Mouse (Mus musculus) midbrain, embryonic 11.5 days (tissue): ENCODE results near the gene Cotl1. TPM values are rescaled to one million over a fixed set of nuclear protein-coding genes. Genes with fewer than 3 reads are reported as not detected.

ENCODE experiments used
- ATAC-seq: fragments of 200-750 bp; cut with Nextera tagmentation; 2 replicates; pipeline ENCODE4 v1.8.0; 2017; ENCODE audit warnings: moderate TSS enrichment, moderate library complexity; ENCODE audit not compliant: low FRiP score
- DNase-seq: peaks from one replicate; pipeline ENCODE4 v3.0.0; 2015; ENCODE audit warnings: low spot score; ENCODE audit errors: missing footprints
- H3K27ac ChIP-seq: fragments of 300-500 bp; sonication (generic); 2 replicates; pipeline ENCODE4 v1.5.1; 2014; ENCODE audit warnings: low read depth, low read length
- H3K27me3 ChIP-seq: fragments of 300-500 bp; sonication (generic); 2 replicates; pipeline ENCODE4 v1.6.1; 2014; ENCODE audit warnings: mild to moderate bottlenecking, low read length, moderate library complexity, mixed read lengths; ENCODE audit not compliant: control insufficient read depth, insufficient read depth
- H3K36me3 ChIP-seq: fragments of 300-500 bp; sonication (generic); 2 replicates; pipeline ENCODE4 v1.6.1; 2014; ENCODE audit warnings: mild to moderate bottlenecking, low read length, moderate library complexity, mixed read lengths; ENCODE audit not compliant: control insufficient read depth, insufficient read depth
- H3K4me1 ChIP-seq: fragments of 300-500 bp; sonication (generic); 2 replicates; pipeline ENCODE4 v1.6.1; 2014; ENCODE audit warnings: low read length; ENCODE audit not compliant: control insufficient read depth, insufficient read depth
- H3K4me2 ChIP-seq: fragments of 300-500 bp; sonication (generic); 2 replicates; pipeline ENCODE4 v1.6.1; 2014; ENCODE audit warnings: mild to moderate bottlenecking, moderate library complexity
- H3K4me3 ChIP-seq: fragments of 300-500 bp; sonication (generic); 2 replicates; pipeline ENCODE4 v1.5.1; 2014; ENCODE audit warnings: low read depth, low read length
- H3K9ac ChIP-seq: fragments of 300-500 bp; sonication (generic); 2 replicates; pipeline ENCODE4 v1.6.1; 2014; ENCODE audit warnings: low read length
- H3K9me3 ChIP-seq: fragments of 300-500 bp; sonication (generic); 2 replicates; pipeline ENCODE4 v1.6.1; 2016; ENCODE audit warnings: low read length; ENCODE audit not compliant: control insufficient read depth
- whole genome bisulfite sequencing: fragments of 180-500 bp; shearing (Covaris S2); extraction: QIAGEN DNeasy Blood & Tissue Kit; methylation state at CpG from one replicate; pipeline ENCODE4 v1.1.7; 2014; 5-methylcytosine and 5-hydroxymethylcytosine counted together
- polyA plus RNA-seq: library from polyadenylated mRNA; unstranded; fragments of >200 nt; fragmentation: Nextera tagmentation; extraction: Ambion mirVana; gene quantifications from 2 replicates; pipeline ENCODE4 v1.2.1, GENCODE M21; 2014

The Cotl1 gene
- polyA plus RNA-seq, 1 experiment from 2014 or later, result 445 TPM

DNA sequence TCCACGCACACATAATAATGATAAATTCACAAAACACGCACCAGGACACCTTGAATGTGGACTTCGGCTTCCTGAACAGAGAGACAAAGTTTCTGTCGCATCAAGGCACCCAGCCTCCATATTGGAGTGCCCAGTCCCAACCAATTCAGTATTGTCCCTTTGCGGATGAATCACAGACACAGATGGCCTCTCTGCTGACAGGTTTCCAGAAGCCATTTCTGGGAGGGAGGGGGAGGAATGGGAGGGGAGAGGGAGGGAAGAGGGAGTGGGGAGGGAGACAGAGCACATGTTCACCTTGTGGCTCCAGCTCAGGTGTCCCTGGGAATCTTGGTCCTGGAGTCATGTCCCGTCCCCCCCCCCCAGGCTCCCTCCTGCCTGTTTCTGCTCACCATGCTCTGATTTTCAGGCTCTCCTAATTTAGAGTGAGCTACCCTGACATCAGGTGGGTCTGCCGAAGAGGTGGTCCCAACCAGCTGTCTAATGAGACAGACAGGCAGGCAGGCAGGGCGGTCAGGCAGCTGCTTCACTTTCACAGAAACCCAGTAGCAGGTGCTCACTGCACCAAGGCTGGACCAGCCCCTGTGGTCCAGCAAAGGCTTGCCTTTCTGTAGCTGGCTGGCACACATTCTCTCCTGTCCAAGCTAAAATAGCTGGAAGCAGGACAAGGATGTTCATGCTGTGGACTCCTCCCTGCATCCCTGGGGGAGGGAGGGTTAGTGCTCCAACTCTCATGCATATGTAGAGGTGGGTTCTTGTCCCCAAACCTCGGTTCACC, 51.5 kb downstream of the Cotl1 start:
- H3K4me3 ChIP-seq, result no peak overlapping the region
- no peaks in the 10 kb centered on the region for H3K36me3 ChIP-seq
- no peaks in the 10 kb centered on the region for H3K9me3 ChIP-seq
- 71% methylated on average over 9 of the region's 9 CpGs for WGBS
- DNase-seq (no peak), ATAC-seq (no peak)
- no peak overlapping the region for H3K27ac ChIP-seq
- H3K4me1 ChIP-seq, result peaks cover 36% of the 10 kb centered on the region
- no peak overlapping the region for H3K9ac ChIP-seq
- H3K27me3 ChIP-seq, result no peaks in the 10 kb centered on the region
- H3K4me2 ChIP-seq, result no peak overlapping the region

GRCm38 (mm10) chr8:119787341-119787740, 53.0 kb downstream of the Cotl1 start:
- Histone ChIP-seq H3K27me3 (no peaks in the 10 kb centered on the region), H3K36me3 (no peaks in the 10 kb centered on the region), H3K4me1 (peaks cover 34% of the 10 kb centered on the region), H3K27ac (no peak overlapping the region; the same call in 1 of the 2 replicates), H3K9ac (no peak overlapping the region), H3K4me2 (no peak overlapping the region), H3K4me3 (no peak overlapping the region), H3K9me3 (no peaks in the 10 kb centered on the region)
- DNase-seq (no peak), ATAC-seq (no peak)
- WGBS, result 58% methylated on average over 4 of the region's 4 CpGs

DNA sequence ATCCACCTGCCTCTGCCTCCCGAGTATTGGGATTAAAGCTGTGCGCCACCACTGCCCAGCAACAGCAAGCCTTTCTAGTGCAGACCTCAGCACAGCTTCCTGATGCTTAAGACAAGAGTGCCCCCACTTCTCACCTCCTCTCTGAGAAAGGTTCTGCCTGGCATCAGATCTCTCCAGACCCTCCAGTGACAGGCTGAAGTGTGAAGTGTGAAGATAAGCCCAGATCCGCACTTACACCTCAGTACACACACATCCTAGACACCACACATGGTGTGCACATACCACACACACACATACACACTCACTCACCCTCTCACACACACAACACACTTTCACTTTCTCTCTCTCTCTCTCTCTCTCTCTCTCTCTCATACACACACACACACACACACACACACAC, 53.5 kb downstream of the Cotl1 start:
- Histone ChIP-seq H3K4me3 (no peak overlapping the region), H3K27ac (no peak overlapping the region), H3K9me3 (no peaks in the 10 kb centered on the region), H3K36me3 (no peaks in the 10 kb centered on the region), H3K27me3 (no peaks in the 10 kb centered on the region), H3K4me2 (no peak overlapping the region), H3K9ac (no peak overlapping the region), H3K4me1 (peaks cover 29% of the 10 kb centered on the region)
- DNase-seq (no peak), ATAC-seq (no peak)
- WGBS, result 79% methylated on average over 3 of the region's 3 CpGs

DNA sequence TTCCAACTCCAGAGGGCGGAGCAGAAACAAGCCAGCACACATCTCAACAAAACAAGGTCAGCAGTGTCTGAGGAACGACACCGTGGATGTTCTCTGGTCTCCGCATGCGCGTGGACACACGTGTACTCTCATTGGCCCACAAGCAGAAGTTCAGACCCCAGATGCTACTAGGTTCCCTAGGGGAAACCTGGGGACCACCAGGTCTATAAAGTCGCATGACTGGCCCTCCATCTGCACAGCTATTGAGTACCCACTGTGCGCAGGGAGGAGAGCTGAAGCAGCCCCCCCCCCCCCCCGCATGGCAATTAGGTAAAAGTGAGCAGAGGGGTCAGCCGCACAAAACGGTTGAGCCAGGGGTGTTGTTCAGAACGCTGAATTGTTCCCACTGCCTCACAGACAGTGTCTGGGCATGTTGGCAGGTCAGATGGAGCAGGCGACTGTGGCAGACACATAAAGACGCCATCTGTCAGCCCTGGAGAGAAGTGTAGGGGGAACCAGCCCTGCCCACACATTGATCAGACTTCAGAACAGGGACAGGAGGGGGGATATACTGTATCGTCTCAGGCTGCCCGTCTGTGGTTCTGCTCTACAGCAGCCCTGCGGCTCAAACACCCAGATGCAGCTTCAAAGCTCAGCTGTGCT, 54.5 kb downstream of the Cotl1 start:
- Histone ChIP-seq H3K4me2 (no peak overlapping the region), H3K9me3 (no peaks in the 10 kb centered on the region), H3K27ac (no peak overlapping the region; the same call in 1 of the 2 replicates), H3K4me3 (no peak overlapping the region), H3K36me3 (no peaks in the 10 kb centered on the region), H3K27me3 (no peaks in the 10 kb centered on the region), H3K9ac (no peak overlapping the region), H3K4me1 (peaks cover 20% of the 10 kb centered on the region)
- no peak for DNase-seq
- peak; percentile 56; the same call in 1 of the 2 replicates for ATAC-seq
- WGBS, result 56% methylated on average over 18 of the region's 18 CpGs

DNA sequence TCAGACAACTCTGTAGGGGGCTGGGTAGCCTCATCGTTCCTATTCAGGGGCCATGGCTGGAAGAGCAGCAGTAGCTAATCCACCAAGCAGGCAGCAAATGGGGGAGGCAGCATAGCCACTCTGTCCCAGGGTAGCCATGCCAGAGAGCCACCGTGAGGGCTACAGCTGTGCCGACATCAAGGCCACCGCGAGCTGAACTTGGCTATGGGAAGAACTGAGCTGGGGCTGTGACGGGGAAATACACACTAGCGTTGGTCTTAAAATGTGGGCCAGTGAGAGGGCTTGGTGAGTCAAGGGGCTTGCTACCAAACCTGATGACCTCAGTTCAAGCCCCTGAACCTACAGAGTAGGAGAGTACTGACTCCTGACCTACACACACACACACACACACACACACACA, 55.7 kb downstream of the Cotl1 start:
- no peaks in the 10 kb centered on the region for H3K9me3 ChIP-seq
- H3K36me3 ChIP-seq, result no peaks in the 10 kb centered on the region
- no peak overlapping the region for H3K4me3 ChIP-seq
- DNase-seq (no peak), ATAC-seq (no peak)
- no peak overlapping the region for H3K4me2 ChIP-seq
- H3K27ac ChIP-seq, result no peak overlapping the region
- peaks cover 13% of the 10 kb centered on the region; the same call in 1 of the 2 replicates for H3K4me1 ChIP-seq
- no peak overlapping the region for H3K9ac ChIP-seq
- 56% methylated on average over 7 of the region's 7 CpGs for WGBS
- H3K27me3 ChIP-seq, result no peaks in the 10 kb centered on the region

DNA sequence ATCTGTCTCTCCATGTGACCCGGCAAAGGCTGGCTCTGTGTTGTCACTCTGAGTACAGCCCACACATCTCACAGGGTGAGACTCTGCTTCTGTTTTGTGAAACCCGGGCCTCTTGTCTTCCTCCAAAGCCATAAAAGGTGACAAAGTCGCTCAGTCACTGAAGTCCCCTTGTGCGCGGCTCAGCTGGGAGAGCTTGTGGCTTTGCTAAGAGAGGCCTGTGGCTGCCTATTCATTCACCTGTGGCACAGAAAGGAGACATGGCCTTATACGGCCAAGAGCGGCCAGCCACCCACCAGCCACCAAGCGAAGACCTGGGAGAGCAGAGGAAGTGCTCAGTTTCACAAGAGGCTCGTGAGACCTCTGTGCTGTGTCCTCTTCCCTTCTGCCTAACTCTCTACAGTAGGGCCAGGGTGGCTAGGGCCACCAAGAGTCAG, 56.2 kb downstream of the Cotl1 start:
- Histone ChIP-seq H3K9ac (peak overlapping the region; percentile 12; the same call in 1 of the 2 replicates), H3K27me3 (no peaks in the 10 kb centered on the region), H3K36me3 (no peaks in the 10 kb centered on the region), H3K4me3 (no peak overlapping the region), H3K27ac (no peak overlapping the region), H3K4me2 (no peak overlapping the region), H3K9me3 (no peaks in the 10 kb centered on the region), H3K4me1 (peaks cover 13% of the 10 kb centered on the region; the same call in 1 of the 2 replicates)
- DNase-seq (no peak), ATAC-seq (no peak)
- WGBS, result 42% methylated on average over 9 of the region's 9 CpGs

DNA sequence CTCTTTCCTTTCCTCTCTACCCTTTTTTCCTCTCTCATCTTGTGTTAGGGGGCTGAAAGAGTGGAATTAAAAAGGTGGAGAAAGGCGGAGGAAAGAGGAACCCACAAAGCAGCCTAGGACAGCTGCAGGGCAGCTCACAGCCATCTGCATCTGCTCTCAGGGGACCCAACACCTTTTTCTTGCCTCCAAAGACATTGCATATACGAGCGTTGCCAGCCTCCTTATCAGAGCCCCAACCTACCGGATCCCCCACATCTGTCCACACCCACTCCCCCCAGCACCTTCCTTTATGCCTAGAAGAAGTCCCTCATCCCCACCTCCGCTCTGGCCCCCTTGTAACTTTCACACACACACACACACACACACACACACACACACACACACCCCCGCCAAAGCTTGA, 56.8 kb downstream of the Cotl1 start:
- Histone ChIP-seq H3K27me3 (no peaks in the 10 kb centered on the region), H3K4me2 (no peak overlapping the region), H3K4me3 (no peak overlapping the region), H3K27ac (no peak overlapping the region), H3K4me1 (peaks cover 15% of the 10 kb centered on the region; the same call in 1 of the 2 replicates), H3K9ac (no peak overlapping the region), H3K36me3 (no peaks in the 10 kb centered on the region), H3K9me3 (no peaks in the 10 kb centered on the region)
- 77% methylated on average over 6 of the region's 6 CpGs for WGBS
- ATAC-seq (no peak), DNase-seq (no peak)

DNA sequence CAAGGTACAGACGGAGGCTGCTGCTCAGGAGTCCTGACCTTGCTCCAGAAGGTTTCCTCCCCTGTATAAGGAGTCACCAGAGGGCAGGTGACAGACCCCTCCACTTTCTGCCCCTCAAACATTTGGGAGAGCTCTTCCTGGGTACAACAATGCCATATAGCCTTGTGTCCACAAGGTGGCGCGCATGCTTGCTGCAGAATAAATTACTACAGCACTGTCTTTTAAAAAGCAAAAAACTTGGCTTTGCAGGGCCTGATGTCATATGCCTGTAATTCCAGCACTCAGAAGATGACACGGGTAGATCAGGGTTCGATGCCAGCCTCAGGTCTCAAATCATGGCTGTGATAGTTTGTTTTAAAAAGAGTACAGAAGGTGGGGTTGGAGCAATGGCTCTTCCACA, 57.6 kb downstream of the Cotl1 start:
- Histone ChIP-seq H3K27me3 (no peaks in the 10 kb centered on the region), H3K4me1 (peaks cover 20% of the 10 kb centered on the region), H3K4me2 (no peak overlapping the region), H3K36me3 (no peaks in the 10 kb centered on the region), H3K9ac (no peak overlapping the region), H3K27ac (no peak overlapping the region), H3K4me3 (no peak overlapping the region), H3K9me3 (no peaks in the 10 kb centered on the region)
- peak; percentile 93 for DNase-seq
- no peak for ATAC-seq
- WGBS, result 11% methylated on average over 5 of the region's 5 CpGs

- Histone ChIP-seq H3K4me1 (peaks cover 25% of the 10 kb centered on the region), H3K9ac (no peak overlapping the region), H3K9me3 (no peaks in the 10 kb centered on the region), H3K4me2 (no peak overlapping the region), H3K27me3 (no peaks in the 10 kb centered on the region), H3K36me3 (no peaks in the 10 kb centered on the region), H3K27ac (no peak overlapping the region), H3K4me3 (no peak overlapping the region)
- 72% methylated on average over 4 of the region's 4 CpGs for WGBS
- ATAC-seq (no peak), DNase-seq (no peak)
These were observed 59.1 kb downstream of the Cotl1 start for GRCm38 (mm10) chr8:119781086-119781840.
